Mouse (Mus musculus) intestine, postnatal 0 days (tissue): ENCODE measurements at regions not wholly inside any gene's neighbourhood (a gene's known extent, or its start where the extent isn't known, plus 50 kb on each side); places are given as distances from the start of the nearest gene placed in this dataset.

ENCODE experiments used
- ATAC-seq: fragments of 200-750 bp; cut with Nextera tagmentation; 2 replicates; pipeline ENCODE4 v1.8.0; 2017; ENCODE audit warnings: mild to moderate bottlenecking, moderate TSS enrichment, moderate library complexity
- H3K27ac ChIP-seq: fragments of 300-500 bp; sonication (generic); 2 replicates; pipeline ENCODE4 v1.5.1; 2014; ENCODE audit warnings: mild to moderate bottlenecking, low read depth, low read length, moderate library complexity
- H3K27me3 ChIP-seq: fragments of 300-500 bp; sonication (generic); replicated peaks from 2 replicates; pipeline ENCODE4 v1.6.1; 2014; ENCODE audit warnings: low read length, mixed read lengths; ENCODE audit not compliant: control insufficient read depth, insufficient read depth
- H3K36me3 ChIP-seq: fragments of 300-500 bp; sonication (generic); 2 replicates; pipeline ENCODE4 v1.6.1; 2014; ENCODE audit warnings: mild to moderate bottlenecking, moderate library complexity; ENCODE audit not compliant: control insufficient read depth, insufficient read depth
- H3K4me1 ChIP-seq: fragments of 300-500 bp; sonication (generic); replicated peaks from 2 replicates; pipeline ENCODE4 v1.6.1; 2014; ENCODE audit warnings: antibody characterized with exemption, low read length, mixed read lengths; ENCODE audit not compliant: control insufficient read depth, insufficient read depth
- H3K4me2 ChIP-seq: fragments of 300-500 bp; sonication (generic); replicated peaks from 2 replicates; pipeline ENCODE4 v1.6.1; 2014; ENCODE audit warnings: low read depth, mild to moderate bottlenecking, moderate library complexity
- H3K4me3 ChIP-seq: fragments of 300-500 bp; sonication (generic); 2 replicates; pipeline ENCODE4 v1.5.1; 2014; ENCODE audit warnings: low read depth, low read length
- H3K9ac ChIP-seq: fragments of 300-500 bp; sonication (generic); 2 replicates; pipeline ENCODE4 v1.6.1; 2014; ENCODE audit warnings: mild to moderate bottlenecking, low read depth, low read length
- H3K9me3 ChIP-seq: fragments of 300-500 bp; sonication (generic); 2 replicates; pipeline ENCODE4 v1.6.1; 2016; ENCODE audit warnings: mixed run types; ENCODE audit not compliant: control insufficient read depth
- CTCF ChIP-seq: sonication (generic); IDR thresholded peaks from 2 replicates; pipeline ENCODE4 v1.5.1; 2016; ENCODE audit warnings: low read depth, mild to moderate bottlenecking, control low read depth, antibody characterized with exemption, moderate library complexity
- WGBS: fragments of 180-500 bp; shearing (Covaris S2); extraction: QIAGEN DNeasy Blood & Tissue Kit; methylation state at CpG from one replicate; pipeline ENCODE4 v1.1.7; 2014; 5-methylcytosine and 5-hydroxymethylcytosine counted together

GRCm38 (mm10) chr2:21975547-21975946, 251.8 kb upstream of the Myo3a start:
- H3K4me1 ChIP-seq: no peaks in the 10 kb centered on the region

GRCm38 (mm10) chr2:21976337-21976736, 251.0 kb upstream of the Myo3a start:
- H3K36me3 ChIP-seq: no peaks in the 10 kb centered on the region
- no peaks in the 10 kb centered on the region for H3K4me1 ChIP-seq
- H3K27me3 ChIP-seq: no peaks in the 10 kb centered on the region
- no peak overlapping the region for H3K4me2 ChIP-seq
- no peak overlapping the region for H3K9ac ChIP-seq
- TF ChIP-seq CTCF: no peak
- H3K9me3 ChIP-seq: no peaks in the 10 kb centered on the region
- ATAC-seq: no peak
- no peak overlapping the region for H3K4me3 ChIP-seq
- no peak overlapping the region for H3K27ac ChIP-seq

More at GRCm38 (mm10) chr2:21975547-21975946, 251.8 kb upstream of the Myo3a start:
- H3K4me2 ChIP-seq: no peak overlapping the region
- no peak for ATAC-seq
- H3K27me3 ChIP-seq: no peaks in the 10 kb centered on the region
- H3K27ac ChIP-seq: no peak overlapping the region
- H3K4me3 ChIP-seq: no peak overlapping the region
- TF ChIP-seq CTCF: no peak
- no peaks in the 10 kb centered on the region for H3K36me3 ChIP-seq
- WGBS: 15% methylated on average over 1 of the region's 1 CpGs
- no peak overlapping the region for H3K9ac ChIP-seq
- no peaks in the 10 kb centered on the region for H3K9me3 ChIP-seq

GRCm38 (mm10) chr2:21976831-21977230, 250.5 kb upstream of the Myo3a start:
- Histone ChIP-seq H3K4me3 (no peak overlapping the region), H3K9me3 (no peaks in the 10 kb centered on the region), H3K36me3 (no peaks in the 10 kb centered on the region), H3K9ac (no peak overlapping the region), H3K4me1 (no peaks in the 10 kb centered on the region), H3K4me2 (no peak overlapping the region), H3K27me3 (no peaks in the 10 kb centered on the region), H3K27ac (no peak overlapping the region)
- 90% methylated on average over 2 of the region's 2 CpGs for WGBS
- no peak for TF ChIP-seq CTCF
- ATAC-seq: no peak

DNA sequence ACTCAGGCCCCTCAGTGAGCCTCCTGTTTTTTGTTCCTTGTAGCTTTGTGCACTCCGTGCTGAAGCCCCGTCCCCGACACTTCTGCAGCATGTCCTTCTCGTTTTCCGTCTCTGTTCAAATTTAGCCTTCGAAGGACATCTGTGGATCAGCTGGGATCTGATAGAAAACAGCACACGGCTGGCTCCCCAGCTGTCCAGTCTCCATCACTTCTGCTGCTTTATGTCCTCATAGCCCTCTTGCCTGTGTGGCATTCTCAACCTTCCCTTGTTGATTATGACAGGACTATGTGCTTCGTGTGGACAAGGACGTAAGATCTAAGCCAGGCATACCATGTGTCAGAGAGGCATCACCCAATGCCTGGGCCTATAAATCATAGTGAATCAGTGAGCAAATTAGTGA, 247.1 kb upstream of the Myo3a start:
- Histone ChIP-seq H3K9me3 (no peaks in the 10 kb centered on the region), H3K4me1 (no peaks in the 10 kb centered on the region), H3K27me3 (no peaks in the 10 kb centered on the region), H3K4me2 (no peak overlapping the region), H3K27ac (no peak overlapping the region), H3K36me3 (no peaks in the 10 kb centered on the region), H3K4me3 (no peak overlapping the region), H3K9ac (no peak overlapping the region)
- TF ChIP-seq CTCF: no peak
- ATAC-seq: no peak
- 74% methylated on average over 9 of the region's 9 CpGs for WGBS

GRCm38 (mm10) chr2:22024438-22024837, 202.9 kb upstream of the Myo3a start:
- Histone ChIP-seq H3K4me2 (no peak overlapping the region), H3K36me3 (no peaks in the 10 kb centered on the region), H3K4me3 (no peak overlapping the region), H3K4me1 (no peaks in the 10 kb centered on the region), H3K27me3 (no peaks in the 10 kb centered on the region), H3K9ac (no peak overlapping the region), H3K9me3 (no peaks in the 10 kb centered on the region), H3K27ac (no peak overlapping the region)
- TF ChIP-seq CTCF: no peak
- WGBS: 51% methylated on average over 2 of the region's 2 CpGs
- ATAC-seq: no peak

DNA sequence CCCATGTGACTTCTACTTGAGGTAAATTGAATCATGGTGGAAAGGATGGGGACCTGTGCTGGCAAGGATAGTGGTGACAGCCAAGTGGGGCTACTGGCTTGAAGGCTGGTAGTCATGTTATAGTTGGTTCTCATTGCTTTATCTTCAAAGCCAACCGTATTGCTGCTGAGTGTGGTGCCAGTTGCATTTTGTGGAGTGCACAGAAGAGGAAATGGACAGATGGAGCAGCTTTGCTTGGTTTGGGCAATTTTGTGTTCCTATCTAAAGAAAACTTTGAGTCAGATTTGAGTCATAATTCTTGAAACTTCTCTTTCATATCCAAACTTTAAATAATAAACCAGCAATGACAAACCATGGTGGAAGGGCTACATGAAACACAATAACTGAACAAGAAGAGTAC, 200.5 kb upstream of the Myo3a start:
- no peaks in the 10 kb centered on the region for H3K4me1 ChIP-seq
- H3K4me3 ChIP-seq: no peak overlapping the region
- H3K4me2 ChIP-seq: no peak overlapping the region
- ATAC-seq: no peak
- H3K27ac ChIP-seq: no peak overlapping the region
- no peak for TF ChIP-seq CTCF
- no peak overlapping the region for H3K9ac ChIP-seq
- H3K9me3 ChIP-seq: no peaks in the 10 kb centered on the region
- 84% methylated on average over 1 of the region's 1 CpGs for WGBS
- H3K36me3 ChIP-seq: no peaks in the 10 kb centered on the region
- no peaks in the 10 kb centered on the region for H3K27me3 ChIP-seq

GRCm38 (mm10) chr2:22028569-22028968, 198.7 kb upstream of the Myo3a start:
- no peak for TF ChIP-seq CTCF
- 59% methylated on average over 1 of the region's 1 CpGs for WGBS
- ATAC-seq: no peak
- Histone ChIP-seq H3K27me3 (no peaks in the 10 kb centered on the region), H3K9ac (no peak overlapping the region), H3K36me3 (no peaks in the 10 kb centered on the region), H3K4me1 (no peaks in the 10 kb centered on the region), H3K9me3 (no peaks in the 10 kb centered on the region), H3K27ac (no peak overlapping the region), H3K4me3 (no peak overlapping the region), H3K4me2 (no peak overlapping the region)
